In genomic region chr19:44554490-44554860, GRCm38 (mm10) we compare ENCODE assay signal across 7 mouse cellular contexts. TPM values are rescaled to one million over a fixed set of nuclear protein-coding genes. Genes with fewer than 3 reads are reported as not detected.
DNase-seq lines count a peak whose midpoint lies in the region; ATAC-seq and TF ChIP-seq lines count a peak whose summit lies in the region.

No protein-coding gene starts in this region.

- H3K9me3 ChIP-seq in limb, embryonic 11.5 days (ENCODE audit: control insufficient read depth, low read length) = no peaks in the 10 kb centered on the region
- H3K9me3 ChIP-seq in neural tube, embryonic 14.5 days (ENCODE audit: control insufficient read depth, low read length) = no peaks in the 10 kb centered on the region

- H3K27me3 ChIP-seq in spleen, adult 2 months (ENCODE audit: control insufficient read depth, insufficient read depth, low read length) = no peaks in the 10 kb centered on the region
- no peaks in the 10 kb centered on the region for H3K27me3 ChIP-seq in limb, embryonic 11.5 days (ENCODE audit: control insufficient read depth, insufficient read depth, low read length)
- H3K27me3 ChIP-seq in neural tube, embryonic 14.5 days (ENCODE audit: control insufficient read depth, insufficient read depth, low read length) = no peaks in the 10 kb centered on the region

- no peak for TF ChIP-seq CTCF in spleen, adult 2 months (IDR thresholded peaks at IDR 0.05; ENCODE audit: extremely low read depth, insufficient read depth, insufficient read length, insufficient replicate concordance)
- no peak for TF ChIP-seq CTCF in embryonic fibroblast, embryonic 13.5 days (IDR thresholded peaks at IDR 0.05; ENCODE audit: borderline replicate concordance, insufficient read depth, low read length)

- TF ChIP-seq POLR2A in spleen, adult 2 months (IDR thresholded peaks at IDR 0.05; ENCODE audit: low read depth, low read length) = no peak
- no peak for TF ChIP-seq POLR2A in embryonic fibroblast, embryonic 13.5 days (IDR thresholded peaks at IDR 0.05; ENCODE audit: low read depth, low read length)

- H3K27ac ChIP-seq in spleen, adult 2 months (ENCODE audit: insufficient read depth, low read length) = no peak overlapping the region
- H3K27ac ChIP-seq in embryonic fibroblast, embryonic 13.5 days (ENCODE audit: insufficient read depth, low read length) = no peak overlapping the region
- H3K27ac ChIP-seq in limb, embryonic 11.5 days (replicated peaks; ENCODE audit: low read depth, low read length) = no peak overlapping the region
- H3K27ac ChIP-seq in neural tube, embryonic 14.5 days (ENCODE audit: low read depth, low read length) = peak overlapping the region; percentile 82

- peak overlapping the region; percentile 90 for H3K9ac ChIP-seq in limb, embryonic 11.5 days (ENCODE audit: low read length)
- H3K9ac ChIP-seq in neural tube, embryonic 14.5 days (replicated peaks; ENCODE audit: low read depth, low read length) = peak overlapping the region; percentile 90

- peak overlapping the region; percentile 72 for H3K4me2 ChIP-seq in limb, embryonic 11.5 days (ENCODE audit: low read depth, severe bottlenecking)
- H3K4me2 ChIP-seq in neural tube, embryonic 14.5 days (ENCODE audit: low read depth, low read length) = peak overlapping the region; percentile 80

- H3K4me3 ChIP-seq in spleen, adult 2 months (ENCODE audit: extremely low read depth, insufficient read depth, insufficient read length) = peak overlapping the region; percentile 72
- H3K4me3 ChIP-seq in embryonic fibroblast, embryonic 13.5 days (ENCODE audit: insufficient read depth, low read length) = peak overlapping the region; percentile 85
- H3K4me3 ChIP-seq in limb, embryonic 11.5 days (ENCODE audit: low read depth, low read length) = peak overlapping the region; percentile 65
- peak overlapping the region; percentile 56 for H3K4me3 ChIP-seq in neural tube, embryonic 14.5 days (ENCODE audit: low read depth, low read length)

- WGBS in spleen, adult 2 months = 3% methylated on average over 8 of the region's 8 CpGs
- WGBS in limb, embryonic 11.5 days = 8% methylated on average over 8 of the region's 8 CpGs
- 3% methylated on average over 8 of the region's 8 CpGs for WGBS in neural tube, embryonic 14.5 days

- ATAC-seq in limb, embryonic 11.5 days (ENCODE audit: insufficient number of reproducible peaks, low FRiP score, low TSS enrichment, low read depth) = no peak
- peak; percentile 42 for ATAC-seq in neural tube, embryonic 14.5 days (ENCODE audit: low read depth)

- no peak for DNase-seq in spleen, adult 2 months (ENCODE audit: low read depth in 1 of 2, low spot score in 2 of 2)
- no peak for DNase-seq in spleen, postnatal 14 days (ENCODE audit: low spot score in 2 of 2)
- DNase-seq in limb, embryonic 11.5 days (ENCODE audit: low spot score) = no peak
- no peak for DNase-seq in urinary bladder, adult 2 months (ENCODE audit: low spot score)
- no peak for DNase-seq in c-Kit-positive CD71-positive TER-119-positive erythroid progenitor cells, embryonic 14.5 days (ENCODE audit: low spot score)

- peaks cover 18% of the 10 kb centered on the region for H3K36me3 ChIP-seq in spleen, adult 2 months (ENCODE audit: control insufficient read depth, insufficient read depth, low read length)
- H3K36me3 ChIP-seq in limb, embryonic 11.5 days (ENCODE audit: control insufficient read depth, insufficient read depth, low read length) = peaks cover 16% of the 10 kb centered on the region
- H3K36me3 ChIP-seq in neural tube, embryonic 14.5 days (ENCODE audit: control insufficient read depth, insufficient read depth, low read length) = peaks cover 26% of the 10 kb centered on the region

- H3K4me1 ChIP-seq in spleen, adult 2 months (ENCODE audit: control insufficient read depth, insufficient read depth, insufficient read length) = peaks cover 3% of the 10 kb centered on the region; the same call in 1 of the 2 replicates
- peaks cover 2% of the 10 kb centered on the region; the same call in 1 of the 2 replicates for H3K4me1 ChIP-seq in embryonic fibroblast, embryonic 13.5 days (ENCODE audit: control insufficient read depth, insufficient read depth, low read length)
- H3K4me1 ChIP-seq in limb, embryonic 11.5 days (ENCODE audit: control insufficient read depth, insufficient read depth, low read length) = peaks cover 7% of the 10 kb centered on the region
- H3K4me1 ChIP-seq in neural tube, embryonic 14.5 days (ENCODE audit: control insufficient read depth, insufficient read depth, low read length) = peaks cover 11% of the 10 kb centered on the region

RNA-seq across cellular contexts. Expression of gene Ndufb8, which starts 0.8 kb away (rescaled TPM):
- polyA plus RNA-seq in spleen, adult 2 months (2012; rRNA removed) = 149 and 177 TPM in 2 replicates
- polyA plus RNA-seq in embryonic fibroblast, embryonic 13.5 days (2011; ENCODE audit: insufficient read length, low read depth, missing spikeins) = 118 and 135 TPM in 2 replicates
- 542 and 551 TPM in 2 replicates for polyA plus RNA-seq in limb, embryonic 11.5 days (2014; fragmentation: Nextera tagmentation; extraction: Ambion mirVana)
- polyA plus RNA-seq in neural tube, embryonic 14.5 days (2014; fragmentation: Nextera tagmentation; extraction: Ambion mirVana) = 678 and 806 TPM in 2 replicates
- 343 and 393 TPM in 2 replicates for polyA plus RNA-seq in urinary bladder, adult 2 months (2012; rRNA removed)

RNA-seq across cellular contexts. Expression of gene Gm20538, which starts 1.8 kb away (rescaled TPM):
- polyA plus RNA-seq in spleen, adult 2 months (2012; rRNA removed) = not detected in 2 replicates
- polyA plus RNA-seq in embryonic fibroblast, embryonic 13.5 days (2011; ENCODE audit: insufficient read length, low read depth, missing spikeins) = not detected in 2 replicates
- polyA plus RNA-seq in limb, embryonic 11.5 days (2014; fragmentation: Nextera tagmentation; extraction: Ambion mirVana) = not detected in 2 replicates
- polyA plus RNA-seq in neural tube, embryonic 14.5 days (2014; fragmentation: Nextera tagmentation; extraction: Ambion mirVana) = not detected in 2 replicates
- polyA plus RNA-seq in urinary bladder, adult 2 months (2012; rRNA removed) = not detected in 2 replicates

RNA-seq across cellular contexts. Expression of gene Hif1an, which starts 8.2 kb away (rescaled TPM):
- polyA plus RNA-seq in spleen, adult 2 months (2012; rRNA removed) = 12.2 TPM in 2 replicates
- polyA plus RNA-seq in embryonic fibroblast, embryonic 13.5 days (2011; ENCODE audit: insufficient read length, low read depth, missing spikeins) = 19.7 and 20.7 TPM in 2 replicates
- 26.5 and 34.7 TPM in 2 replicates for polyA plus RNA-seq in limb, embryonic 11.5 days (2014; fragmentation: Nextera tagmentation; extraction: Ambion mirVana)
- 21.0 and 28.2 TPM in 2 replicates for polyA plus RNA-seq in neural tube, embryonic 14.5 days (2014; fragmentation: Nextera tagmentation; extraction: Ambion mirVana)
- 17.2 and 18.2 TPM in 2 replicates for polyA plus RNA-seq in urinary bladder, adult 2 months (2012; rRNA removed)

RNA-seq across cellular contexts. Expression of gene Sec31b, which starts 8.8 kb away (rescaled TPM):
- polyA plus RNA-seq in spleen, adult 2 months (2012; rRNA removed) = 5.4 and 7.0 TPM in 2 replicates
- polyA plus RNA-seq in embryonic fibroblast, embryonic 13.5 days (2011; ENCODE audit: insufficient read length, low read depth, missing spikeins) = 0.68 and 1.1 TPM in 2 replicates
- polyA plus RNA-seq in limb, embryonic 11.5 days (2014; fragmentation: Nextera tagmentation; extraction: Ambion mirVana) = 0.24 and 0.33 TPM in 2 replicates
- polyA plus RNA-seq in neural tube, embryonic 14.5 days (2014; fragmentation: Nextera tagmentation; extraction: Ambion mirVana) = 0.17 and 0.40 TPM in 2 replicates
- 4.7 and 4.8 TPM in 2 replicates for polyA plus RNA-seq in urinary bladder, adult 2 months (2012; rRNA removed)
